Mouse (Mus musculus) CH12.LX (cell line): ENCODE measurements around the gene AA986860. TPM values are rescaled to one million over a fixed set of nuclear protein-coding genes. Genes with fewer than 3 reads are reported as not detected.

Source experiments
- BHLHE40 ChIP-seq: IDR thresholded peaks from 2 replicates; pipeline ENCODE4 v1.6.1; 2011; ENCODE audit warnings: mild to moderate bottlenecking, low read depth, low read length, improper control_type of control experiment
- JUND ChIP-seq: conservative IDR thresholded peaks from 2 replicates; pipeline ENCODE4 v1.6.1; 2011; ENCODE audit warnings: low read depth, low read length, improper control_type of control experiment
- MAFK ChIP-seq: IDR thresholded peaks from 2 replicates; pipeline ENCODE4 v1.6.1; 2011; ENCODE audit warnings: low read length, improper control_type of control experiment; ENCODE audit not compliant: insufficient replicate concordance
- MAX ChIP-seq: IDR thresholded peaks from 2 replicates; pipeline ENCODE4 v1.6.1; 2011; ENCODE audit warnings: low read length, improper control_type of control experiment
- MEF2A ChIP-seq: IDR thresholded peaks from 2 replicates; pipeline ENCODE4 v1.6.1; 2014; ENCODE audit warnings: low read depth, mild to moderate bottlenecking, inconsistent platforms, low read length, improper control_type of control experiment, borderline replicate concordance
- MYC ChIP-seq: IDR thresholded peaks from 2 replicates; pipeline ENCODE4 v1.6.1; 2011; ENCODE audit warnings: low read depth, mild to moderate bottlenecking, improper control_type of control experiment, low read length
- NRF1 ChIP-seq: IDR thresholded peaks from 2 replicates; pipeline ENCODE4 v1.6.1; 2014; ENCODE audit warnings: low read depth, mild to moderate bottlenecking, inconsistent platforms, low read length, improper control_type of control experiment, moderate library complexity
- POLR2AphosphoS2 ChIP-seq: IDR thresholded peaks from 2 replicates; pipeline ENCODE4 v1.6.1; 2011; ENCODE audit warnings: low read depth, low read length, improper control_type of control experiment
- SIN3A ChIP-seq: IDR thresholded peaks from 2 replicates; pipeline ENCODE4 v1.6.1; 2012; ENCODE audit warnings: low read length, improper control_type of control experiment, inconsistent platforms
- TBP ChIP-seq: conservative IDR thresholded peaks from 2 replicates; pipeline ENCODE4 v1.6.1; 2011; ENCODE audit warnings: low read depth, low read length, improper control_type of control experiment
- UBTF ChIP-seq: IDR thresholded peaks from 2 replicates; pipeline ENCODE4 v1.6.1; 2012; ENCODE audit warnings: low read depth, mild to moderate bottlenecking, inconsistent platforms, low read length, improper control_type of control experiment, moderate library complexity
- USF1 ChIP-seq: IDR thresholded peaks from 2 replicates; pipeline ENCODE4 v1.6.1; 2014; ENCODE audit warnings: low read depth, mild to moderate bottlenecking, inconsistent platforms, low read length, improper control_type of control experiment
- polyA plus RNA-seq: library from polyadenylated mRNA; unstranded; fragments of >175 nt; gene quantifications from 2 replicates; pipeline ENCODE4 v1.2.1, GENCODE M21; 2012; ENCODE audit warnings: low read depth; ENCODE audit not compliant: insufficient read length
- total RNA-seq, 2 experiments: library from RNA; depleted of rRNA; stranded (reverse); fragments of 300-350 nt in 1 of 2; fragments of >200 nt in 1 of 2; gene quantifications; 2 replicates each; pipeline ENCODE4 v1.2.3; 2012 to 2014

The AA986860 gene
- total and polyA plus RNA-seq, 3 experiments = 0.25 to 0.61 (median 0.28) TPM

- peak; percentile 54; the same call in 1 of the 2 replicates for TF ChIP-seq MEF2A
- TF ChIP-seq MAFK = 0 out of 2 replicates have a peak, but pooled peaks have one; percentile 24
- TF ChIP-seq NRF1 = no peak
- TF ChIP-seq SIN3A = 0 out of 2 replicates have a peak, but pooled peaks have one; percentile 32
- no peak for TF ChIP-seq MAX
- peak; percentile 77 for TF ChIP-seq JUND
- no peak for TF ChIP-seq MYC
- no peak for TF ChIP-seq USF1
- peak; percentile 56; the same call in 1 of the 2 replicates for TF ChIP-seq BHLHE40
- TF ChIP-seq POLR2AphosphoS2 = no peak
- TF ChIP-seq TBP = no peak
- no peak for TF ChIP-seq UBTF
Observed at GRCm38 (mm10) chr1:130789512-130790451, 58.0 kb downstream of the AA986860 start (continued).

Other genes with a start within 250 kb of the AA986860 start
- not detected in 2 replicates for gene Zp3r, start 102.4 kb upstream of the AA986860 start, total RNA-seq (2012; rRNA removed)
- not detected in 2 replicates for gene Zp3r, start 102.4 kb upstream of the AA986860 start, total RNA-seq (2014; rRNA removed)
- not detected in 2 replicates for gene Zp3r, start 102.4 kb upstream of the AA986860 start, polyA plus RNA-seq
- gene C4bp, start 70.3 kb upstream of the AA986860 start, total RNA-seq (2012; rRNA removed) = not detected in 2 replicates
- gene C4bp, start 70.3 kb upstream of the AA986860 start, total RNA-seq (2014; rRNA removed) = 0.26 TPM in 1 of 2 replicates, not detected in the other
- not detected in 2 replicates for gene C4bp, start 70.3 kb upstream of the AA986860 start, polyA plus RNA-seq
- gene Gm29427, start 16.2 kb upstream of the AA986860 start, total RNA-seq (2012; rRNA removed) = not detected in 2 replicates
- not detected in 2 replicates for gene Gm29427, start 16.2 kb upstream of the AA986860 start, total RNA-seq (2014; rRNA removed)
- gene Gm29427, start 16.2 kb upstream of the AA986860 start, polyA plus RNA-seq = not detected in 2 replicates
- 3.6 and 4.7 TPM in 2 replicates for gene Yod1, start 14.6 kb upstream of the AA986860 start, total RNA-seq (2012; rRNA removed)
- 5.4 and 6.5 TPM in 2 replicates for gene Yod1, start 14.6 kb upstream of the AA986860 start, total RNA-seq (2014; rRNA removed)
- 4.5 and 5.2 TPM in 2 replicates for gene Yod1, start 14.6 kb upstream of the AA986860 start, polyA plus RNA-seq
- 4.3 and 4.4 TPM in 2 replicates for gene Pfkfb2, start 2.7 kb upstream of the AA986860 start, total RNA-seq (2012; rRNA removed)
- 3.3 and 3.7 TPM in 2 replicates for gene Pfkfb2, start 2.7 kb upstream of the AA986860 start, total RNA-seq (2014; rRNA removed)
- gene Pfkfb2, start 2.7 kb upstream of the AA986860 start, polyA plus RNA-seq = 6.9 and 7.1 TPM in 2 replicates
- 0.08 and 0.17 TPM in 2 replicates for gene Fcamr, start 68.9 kb downstream of the AA986860 start, total RNA-seq (2012; rRNA removed)
- not detected in 2 replicates for gene Fcamr, start 68.9 kb downstream of the AA986860 start, total RNA-seq (2014; rRNA removed)
- 0.74 and 1.7 TPM in 2 replicates for gene Fcamr, start 68.9 kb downstream of the AA986860 start, polyA plus RNA-seq
- 0.04 TPM in 1 of 2 replicates, not detected in the other for gene Pigr, start 94.7 kb downstream of the AA986860 start, total RNA-seq (2012; rRNA removed)
- not detected in 2 replicates for gene Pigr, start 94.7 kb downstream of the AA986860 start, total RNA-seq (2014; rRNA removed)
- gene Pigr, start 94.7 kb downstream of the AA986860 start, polyA plus RNA-seq = 0.19 and 0.21 TPM in 2 replicates
- 0.21 and 0.46 TPM in 2 replicates for gene Fcmr, start 133.7 kb downstream of the AA986860 start, total RNA-seq (2012; rRNA removed)
- 0.39 and 0.56 TPM in 2 replicates for gene Fcmr, start 133.7 kb downstream of the AA986860 start, total RNA-seq (2014; rRNA removed)
- gene Fcmr, start 133.7 kb downstream of the AA986860 start, polyA plus RNA-seq = 0.76 and 0.96 TPM in 2 replicates
- not detected in 2 replicates for gene Il24, start 155.5 kb downstream of the AA986860 start, total RNA-seq (2012; rRNA removed)
- not detected in 2 replicates for gene Il24, start 155.5 kb downstream of the AA986860 start, total RNA-seq (2014; rRNA removed)
- gene Il24, start 155.5 kb downstream of the AA986860 start, polyA plus RNA-seq = not detected in 2 replicates
- gene Il20, start 179.5 kb downstream of the AA986860 start, total RNA-seq (2012; rRNA removed) = not detected in 2 replicates
- gene Il20, start 179.5 kb downstream of the AA986860 start, total RNA-seq (2014; rRNA removed) = not detected in 2 replicates
- not detected in 2 replicates for gene Il20, start 179.5 kb downstream of the AA986860 start, polyA plus RNA-seq
- 0.21 TPM in 1 of 2 replicates, not detected in the other for gene Il19, start 208.1 kb downstream of the AA986860 start, total RNA-seq (2012; rRNA removed)
- gene Il19, start 208.1 kb downstream of the AA986860 start, total RNA-seq (2014; rRNA removed) = 0.38 and 0.39 TPM in 2 replicates
- not detected in 2 replicates for gene Il19, start 208.1 kb downstream of the AA986860 start, polyA plus RNA-seq